Mouse (Mus musculus) stomach, embryonic 14.5 days (tissue): ENCODE results near the gene Raver2. TPM values are rescaled to one million over a fixed set of nuclear protein-coding genes. Genes with fewer than 3 reads are reported as not detected.

ENCODE experiments used
- ATAC-seq: fragments of 200-750 bp; cut with Nextera tagmentation; 2 replicates; pipeline ENCODE4 v1.8.0; 2017; ENCODE audit warnings: low read depth, moderate TSS enrichment; ENCODE audit not compliant: insufficient number of reproducible peaks, insufficient read depth, low FRiP score
- H3K27ac ChIP-seq: fragments of 300-500 bp; sonication (generic); 2 replicates; pipeline ENCODE4 v1.5.1; 2014; ENCODE audit warnings: mild to moderate bottlenecking, low read length, moderate library complexity, mixed read lengths
- H3K27me3 ChIP-seq: fragments of 300-500 bp; sonication (generic); 2 replicates; pipeline ENCODE4 v1.6.1; 2014; ENCODE audit warnings: low read length, control low read depth, mixed read lengths; ENCODE audit not compliant: control insufficient read depth, insufficient read depth
- H3K36me3 ChIP-seq: fragments of 300-500 bp; sonication (generic); 2 replicates; pipeline ENCODE4 v1.6.1; 2014; ENCODE audit warnings: mild to moderate bottlenecking, control low read depth, low read length, moderate library complexity, mixed read lengths; ENCODE audit not compliant: control insufficient read depth, insufficient read depth
- H3K4me1 ChIP-seq: fragments of 300-500 bp; sonication (generic); 2 replicates; pipeline ENCODE4 v1.6.1; 2014; ENCODE audit warnings: low read length, control low read depth, mixed read lengths; ENCODE audit not compliant: control insufficient read depth, insufficient read depth
- H3K4me2 ChIP-seq: fragments of 300-500 bp; sonication (generic); replicated peaks from 2 replicates; pipeline ENCODE4 v1.6.1; 2014; ENCODE audit warnings: low read depth, low read length, control low read depth
- H3K4me3 ChIP-seq: fragments of 300-500 bp; sonication (generic); 2 replicates; pipeline ENCODE4 v1.5.1; 2014; ENCODE audit warnings: low read depth, low read length, control low read depth
- H3K9ac ChIP-seq: fragments of 300-500 bp; sonication (generic); replicated peaks from 2 replicates; pipeline ENCODE4 v1.6.1; 2014; ENCODE audit warnings: low read depth, mild to moderate bottlenecking, control low read depth, low read length, moderate library complexity, mixed read lengths
- H3K9me3 ChIP-seq: fragments of 300-500 bp; sonication (generic); 2 replicates; pipeline ENCODE4 v1.6.1; 2016; ENCODE audit warnings: low read depth, low read length, control low read depth; ENCODE audit not compliant: control insufficient read depth
- WGBS: fragments of 180-500 bp; shearing (Covaris S2); extraction: QIAGEN DNeasy Blood & Tissue Kit; methylation state at CpG from one replicate; pipeline ENCODE4 v1.1.7; 2014; 5-methylcytosine and 5-hydroxymethylcytosine counted together
- polyA plus RNA-seq: library from polyadenylated mRNA; unstranded; fragments of >200 nt; fragmentation: Nextera tagmentation; extraction: Ambion mirVana; gene quantifications from 2 replicates; pipeline ENCODE4 v1.2.1, GENCODE M21; 2014

Raver2 gene
- polyA plus RNA-seq, 1 experiment from 2014 or later, result 19.5 TPM

- Histone ChIP-seq H3K4me3 (no peak overlapping the region), H3K4me2 (no peak overlapping the region)
- ATAC-seq, result no peak
These were observed 24.6 kb upstream of the Raver2 start for GRCm38 (mm10) chr4:101044149-101044548.

GRCm38 (mm10) chr4:101046576-101046975 is 22.2 kb upstream of the Raver2 start:
- no peaks in the 10 kb centered on the region for H3K27me3 ChIP-seq
- no peaks in the 10 kb centered on the region for H3K36me3 ChIP-seq
- no peak overlapping the region for H3K9ac ChIP-seq
- H3K4me2 ChIP-seq, result no peak overlapping the region
- 65% methylated on average over 4 of the region's 4 CpGs for WGBS
- no peak overlapping the region for H3K4me3 ChIP-seq
- no peak for ATAC-seq
- no peak overlapping the region for H3K27ac ChIP-seq
- no peaks in the 10 kb centered on the region for H3K9me3 ChIP-seq
- no peaks in the 10 kb centered on the region for H3K4me1 ChIP-seq

More at GRCm38 (mm10) chr4:101044149-101044548, 24.6 kb upstream of the Raver2 start:
- Histone ChIP-seq H3K9me3 (no peaks in the 10 kb centered on the region), H3K9ac (no peak overlapping the region), H3K36me3 (no peaks in the 10 kb centered on the region), H3K27ac (no peak overlapping the region), H3K4me1 (no peaks in the 10 kb centered on the region), H3K27me3 (no peaks in the 10 kb centered on the region)

- Histone ChIP-seq H3K4me2 (no peak overlapping the region), H3K4me1 (no peaks in the 10 kb centered on the region), H3K9ac (no peak overlapping the region), H3K9me3 (no peaks in the 10 kb centered on the region), H3K27ac (no peak overlapping the region), H3K36me3 (no peaks in the 10 kb centered on the region), H3K27me3 (no peaks in the 10 kb centered on the region), H3K4me3 (no peak overlapping the region)
- WGBS, result 70% methylated on average over 2 of the region's 2 CpGs
- no peak for ATAC-seq
These were observed 6.6 kb upstream of the Raver2 start for GRCm38 (mm10) chr4:101062146-101062545.

- no peak for ATAC-seq
- 39% methylated on average over 5 of the region's 5 CpGs for WGBS
- H3K27ac ChIP-seq, result no peak overlapping the region
- H3K36me3 ChIP-seq, result no peaks in the 10 kb centered on the region
- H3K4me1 ChIP-seq, result 0 out of 2 replicates have a peak, but pooled peaks cover 3% of the 10 kb centered on the region
- H3K9me3 ChIP-seq, result no peaks in the 10 kb centered on the region
- no peak overlapping the region for H3K4me2 ChIP-seq
- H3K4me3 ChIP-seq, result no peak overlapping the region
- no peaks in the 10 kb centered on the region for H3K27me3 ChIP-seq
- no peak overlapping the region for H3K9ac ChIP-seq
These were observed 2.4 kb upstream of the Raver2 start for GRCm38 (mm10) chr4:101066401-101066800.

GRCm38 (mm10) chr4:101069154-101069971 is 580 bp downstream of the Raver2 start:
- Histone ChIP-seq H3K4me1 (0 out of 2 replicates have a peak, but pooled peaks cover 3% of the 10 kb centered on the region), H3K27me3 (no peaks in the 10 kb centered on the region), H3K36me3 (no peaks in the 10 kb centered on the region), H3K4me2 (peak overlapping the region; percentile 89), H3K27ac (peak overlapping the region; percentile 81; the same call in 1 of the 2 replicates), H3K9me3 (no peaks in the 10 kb centered on the region), H3K4me3 (peak overlapping the region; percentile 85), H3K9ac (peak overlapping the region; percentile 60)
- WGBS, result 1% methylated on average over 55 of the region's 55 CpGs
- ATAC-seq, result peak; percentile 78

GRCm38 (mm10) chr4:101071570-101071969 is 2.8 kb downstream of the Raver2 start:
- ATAC-seq, result no peak
- Histone ChIP-seq H3K36me3 (no peaks in the 10 kb centered on the region), H3K27ac (no peak overlapping the region), H3K4me3 (no peak overlapping the region), H3K27me3 (no peaks in the 10 kb centered on the region), H3K4me2 (no peak overlapping the region), H3K9me3 (no peaks in the 10 kb centered on the region), H3K9ac (no peak overlapping the region), H3K4me1 (0 out of 2 replicates have a peak, but pooled peaks cover 5% of the 10 kb centered on the region)
- 70% methylated on average over 4 of the region's 4 CpGs for WGBS

- WGBS, result 20% methylated on average over 3 of the region's 3 CpGs
- no peak for ATAC-seq
- Histone ChIP-seq H3K9ac (no peak overlapping the region), H3K27ac (no peak overlapping the region), H3K4me3 (no peak overlapping the region), H3K4me1 (peaks cover 2% of the 10 kb centered on the region; the same call in 1 of the 2 replicates), H3K27me3 (no peaks in the 10 kb centered on the region), H3K36me3 (no peaks in the 10 kb centered on the region), H3K4me2 (no peak overlapping the region), H3K9me3 (no peaks in the 10 kb centered on the region)
These were observed 7.6 kb downstream of the Raver2 start for GRCm38 (mm10) chr4:101076425-101076824.

- Histone ChIP-seq H3K4me3 (no peak overlapping the region), H3K27me3 (no peaks in the 10 kb centered on the region), H3K9me3 (no peaks in the 10 kb centered on the region), H3K4me2 (no peak overlapping the region), H3K36me3 (no peaks in the 10 kb centered on the region), H3K9ac (no peak overlapping the region), H3K27ac (no peak overlapping the region), H3K4me1 (peaks cover 19% of the 10 kb centered on the region; the same call in 1 of the 2 replicates)
- 38% methylated on average over 3 of the region's 3 CpGs for WGBS
- ATAC-seq, result 0 out of 2 replicates have a peak, but pooled peaks have one; percentile 8
These were observed 11.2 kb downstream of the Raver2 start for GRCm38 (mm10) chr4:101080016-101080415.
